Mouse (Mus musculus) intestine, embryonic 15.5 days (tissue): ENCODE results near the gene Cks1b. TPM values are rescaled to one million over a fixed set of nuclear protein-coding genes. Genes with fewer than 3 reads are reported as not detected.

Source experiments
- ATAC-seq: fragments of 200-750 bp; cut with Nextera tagmentation; 2 replicates; pipeline ENCODE4 v1.8.0; 2017; ENCODE audit warnings: moderate TSS enrichment, moderate library complexity
- H3K27ac ChIP-seq: fragments of 300-500 bp; sonication (generic); 2 replicates; pipeline ENCODE4 v1.5.1; 2015; ENCODE audit warnings: mild to moderate bottlenecking, inconsistent platforms
- H3K27me3 ChIP-seq: fragments of 300-500 bp; sonication (generic); replicated peaks from 2 replicates; pipeline ENCODE4 v1.6.1; 2015; ENCODE audit warnings: inconsistent platforms
- H3K36me3 ChIP-seq: fragments of 300-500 bp; sonication (generic); 2 replicates; pipeline ENCODE4 v1.6.1; 2015; ENCODE audit warnings: inconsistent platforms
- H3K4me1 ChIP-seq: fragments of 300-500 bp; sonication (generic); replicated peaks from 2 replicates; pipeline ENCODE4 v1.6.1; 2015; ENCODE audit warnings: inconsistent platforms
- H3K4me2 ChIP-seq: fragments of 300-500 bp; sonication (generic); replicated peaks from 2 replicates; pipeline ENCODE4 v1.6.1; 2015; ENCODE audit warnings: mild to moderate bottlenecking, inconsistent platforms
- H3K4me3 ChIP-seq: fragments of 300-500 bp; sonication (generic); replicated peaks from 2 replicates; pipeline ENCODE4 v1.5.1; 2015; ENCODE audit warnings: inconsistent platforms
- H3K9ac ChIP-seq: fragments of 300-500 bp; sonication (generic); 2 replicates; pipeline ENCODE4 v1.6.1; 2015; ENCODE audit warnings: inconsistent platforms
- H3K9me3 ChIP-seq: fragments of 300-500 bp; sonication (generic); 2 replicates; pipeline ENCODE4 v1.6.1; 2016; ENCODE audit warnings: inconsistent platforms
- WGBS: fragments of 180-500 bp; shearing (Covaris S2); methylation state at CpG from one replicate; pipeline ENCODE4 v1.1.7; 2015; 5-methylcytosine and 5-hydroxymethylcytosine counted together
- polyA plus RNA-seq: library from polyadenylated mRNA; unstranded; fragments of >200 nt; fragmentation: Nextera tagmentation; extraction: Ambion mirVana; gene quantifications from 2 replicates; pipeline ENCODE4 v1.2.1, GENCODE M21; 2015

The Cks1b gene
- polyA plus RNA-seq, 1 experiment from 2014 or later, result 386 TPM

DNA sequence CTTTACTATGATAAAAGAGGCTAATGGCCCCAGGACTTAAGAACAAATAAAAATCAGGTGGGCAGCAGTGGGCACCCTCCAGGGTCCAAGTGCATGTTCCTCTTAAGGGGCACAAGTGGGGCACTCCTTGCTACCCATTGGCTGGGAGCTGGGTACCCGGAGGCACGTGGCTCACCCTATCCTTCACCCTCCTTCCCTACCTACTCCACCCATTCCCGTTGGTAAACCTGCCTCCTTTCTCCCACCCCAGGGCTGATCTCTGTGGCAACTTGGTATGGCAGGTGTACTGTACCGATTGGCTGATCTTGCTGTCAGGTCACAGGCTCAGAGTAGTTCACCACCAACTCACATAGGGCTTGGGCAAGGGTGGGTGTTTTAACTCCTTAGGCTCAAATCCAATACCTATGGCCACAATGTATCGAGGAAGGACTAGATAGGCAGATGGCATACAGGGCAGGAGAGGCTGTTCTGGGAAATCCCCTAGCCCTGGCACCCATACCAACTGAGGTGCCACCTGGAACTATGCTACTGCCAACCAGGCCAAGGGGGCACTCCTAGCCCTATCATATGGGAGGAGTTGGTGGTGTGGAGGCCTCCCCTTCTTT lies 34.4 kb downstream of the Cks1b start:
- no peaks in the 10 kb centered on the region for H3K9me3 ChIP-seq
- H3K4me1 ChIP-seq, result peaks cover 58% of the 10 kb centered on the region
- H3K36me3 ChIP-seq, result peaks cover 9% of the 10 kb centered on the region; the same call in 1 of the 2 replicates
- no peak overlapping the region for H3K27ac ChIP-seq
- WGBS, result 85% methylated on average over 5 of the region's 5 CpGs
- H3K9ac ChIP-seq, result no peak overlapping the region
- no peak overlapping the region for H3K4me2 ChIP-seq
- no peak overlapping the region for H3K4me3 ChIP-seq
- ATAC-seq, result no peak
- H3K27me3 ChIP-seq, result no peaks in the 10 kb centered on the region

DNA sequence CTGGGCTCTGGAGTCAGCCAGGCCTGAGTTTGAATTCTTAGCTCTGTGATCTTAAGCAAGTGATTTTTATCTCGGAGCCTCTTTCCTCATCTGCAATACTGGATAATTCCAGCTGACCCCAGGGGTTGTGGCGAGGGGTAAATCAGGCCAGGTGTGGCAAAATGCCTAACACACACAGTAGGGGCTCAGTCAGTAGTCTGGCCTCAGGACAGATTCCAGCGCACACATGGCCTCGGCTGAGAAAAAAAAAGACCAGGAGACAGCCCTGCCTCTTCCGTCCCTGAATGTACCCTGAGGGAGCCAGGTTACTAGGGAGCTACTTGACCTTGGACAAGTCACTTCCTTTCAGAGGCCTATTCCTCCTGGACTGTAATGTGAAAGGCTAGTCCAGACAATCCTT lies 35.2 kb downstream of the Cks1b start:
- ATAC-seq, result no peak
- no peaks in the 10 kb centered on the region for H3K9me3 ChIP-seq
- H3K4me2 ChIP-seq, result no peak overlapping the region
- no peaks in the 10 kb centered on the region for H3K27me3 ChIP-seq
- H3K27ac ChIP-seq, result no peak overlapping the region
- no peak overlapping the region for H3K4me3 ChIP-seq
- peaks cover 9% of the 10 kb centered on the region; the same call in 1 of the 2 replicates for H3K36me3 ChIP-seq
- no peak overlapping the region for H3K9ac ChIP-seq
- WGBS, result 78% methylated on average over 5 of the region's 5 CpGs
- H3K4me1 ChIP-seq, result peaks cover 60% of the 10 kb centered on the region

- WGBS, result 83% methylated on average over 9 of the region's 9 CpGs
- no peak for ATAC-seq
- Histone ChIP-seq H3K27ac (no peak overlapping the region), H3K27me3 (no peaks in the 10 kb centered on the region), H3K4me2 (no peak overlapping the region), H3K9ac (no peak overlapping the region), H3K36me3 (peaks cover 9% of the 10 kb centered on the region; the same call in 1 of the 2 replicates), H3K4me1 (peaks cover 58% of the 10 kb centered on the region), H3K4me3 (no peak overlapping the region), H3K9me3 (no peaks in the 10 kb centered on the region)
Measured at GRCm38 (mm10) chr3:89382033-89382882, 35.9 kb downstream of the Cks1b start.

DNA sequence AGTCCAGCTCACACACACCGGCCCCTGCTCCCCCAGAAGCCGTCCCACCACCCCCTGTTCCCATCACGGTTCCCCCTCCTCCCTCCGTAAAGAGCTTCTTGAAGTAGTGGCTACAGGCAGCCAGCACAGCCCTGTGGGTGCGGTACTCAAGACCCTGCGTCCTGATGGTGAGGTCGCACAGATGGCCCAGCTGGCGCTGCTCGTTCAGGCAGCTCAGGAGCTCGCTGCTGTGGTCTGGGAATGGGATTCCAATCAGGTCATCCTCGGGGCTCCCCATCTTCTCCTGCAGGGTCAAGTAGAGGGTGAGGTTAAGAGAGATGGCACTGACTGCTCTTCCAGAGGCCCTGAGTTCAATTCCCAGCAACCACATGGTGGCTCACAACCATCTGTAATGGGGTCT lies 37.0 kb downstream of the Cks1b start:
- 77% methylated on average over 11 of the region's 11 CpGs for WGBS
- peaks cover 48% of the 10 kb centered on the region for H3K4me1 ChIP-seq
- H3K4me3 ChIP-seq, result no peak overlapping the region
- peaks cover 9% of the 10 kb centered on the region; the same call in 1 of the 2 replicates for H3K36me3 ChIP-seq
- no peak overlapping the region for H3K27ac ChIP-seq
- no peak overlapping the region for H3K4me2 ChIP-seq
- no peak overlapping the region for H3K9ac ChIP-seq
- no peaks in the 10 kb centered on the region for H3K27me3 ChIP-seq
- ATAC-seq, result no peak
- H3K9me3 ChIP-seq, result no peaks in the 10 kb centered on the region

DNA sequence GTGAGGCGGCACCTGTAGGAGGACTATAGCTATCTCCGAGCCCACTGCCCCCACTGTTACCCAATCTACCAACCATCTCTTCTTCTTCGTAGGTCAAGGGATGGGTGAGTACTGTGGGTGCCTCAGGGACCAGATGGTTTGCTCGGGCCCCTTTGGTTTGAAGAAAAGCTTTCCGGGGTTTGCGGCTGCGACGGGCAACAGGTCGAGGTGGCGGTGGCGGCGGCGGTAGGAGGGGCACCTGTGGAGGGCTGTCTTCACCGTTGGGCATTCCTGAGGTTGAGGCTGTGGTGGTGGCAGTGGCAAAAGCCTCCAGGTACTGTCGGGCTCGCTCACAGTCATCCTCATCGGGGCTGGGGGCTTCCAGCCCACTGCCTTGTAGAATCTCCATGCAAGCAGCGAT lies 37.5 kb downstream of the Cks1b start:
- Histone ChIP-seq H3K27ac (no peak overlapping the region), H3K9me3 (no peaks in the 10 kb centered on the region), H3K9ac (no peak overlapping the region), H3K4me2 (no peak overlapping the region), H3K4me3 (no peak overlapping the region), H3K27me3 (no peaks in the 10 kb centered on the region), H3K36me3 (peaks cover 9% of the 10 kb centered on the region; the same call in 1 of the 2 replicates), H3K4me1 (peaks cover 44% of the 10 kb centered on the region)
- no peak for ATAC-seq
- 91% methylated on average over 18 of the region's 18 CpGs for WGBS

GRCm38 (mm10) chr3:89380291-89380690 lies 37.9 kb downstream of the Cks1b start:
- WGBS, result 90% methylated on average over 14 of the region's 14 CpGs
- Histone ChIP-seq H3K27ac (no peak overlapping the region), H3K4me3 (no peak overlapping the region), H3K4me1 (peaks cover 40% of the 10 kb centered on the region), H3K9me3 (no peaks in the 10 kb centered on the region), H3K27me3 (no peaks in the 10 kb centered on the region), H3K36me3 (peaks cover 9% of the 10 kb centered on the region; the same call in 1 of the 2 replicates), H3K4me2 (no peak overlapping the region), H3K9ac (no peak overlapping the region)
- ATAC-seq, result no peak

- H3K27me3 ChIP-seq, result no peaks in the 10 kb centered on the region
- ATAC-seq, result no peak
- peaks cover 32% of the 10 kb centered on the region for H3K4me1 ChIP-seq
- H3K27ac ChIP-seq, result no peak overlapping the region
- H3K36me3 ChIP-seq, result peaks cover 9% of the 10 kb centered on the region; the same call in 1 of the 2 replicates
- WGBS, result 85% methylated on average over 31 of the region's 31 CpGs
- H3K4me3 ChIP-seq, result no peak overlapping the region
- no peak overlapping the region for H3K4me2 ChIP-seq
- no peaks in the 10 kb centered on the region for H3K9me3 ChIP-seq
- no peak overlapping the region for H3K9ac ChIP-seq
Measured at GRCm38 (mm10) chr3:89379388-89380131, 38.6 kb downstream of the Cks1b start.

GRCm38 (mm10) chr3:89378394-89379067 lies 39.7 kb downstream of the Cks1b start:
- Histone ChIP-seq H3K36me3 (peaks cover 9% of the 10 kb centered on the region; the same call in 1 of the 2 replicates), H3K4me3 (peak overlapping the region; percentile 44), H3K27me3 (no peaks in the 10 kb centered on the region), H3K4me1 (peaks cover 26% of the 10 kb centered on the region), H3K27ac (peak overlapping the region; percentile 18; the same call in 1 of the 2 replicates), H3K4me2 (peak overlapping the region; percentile 72), H3K9me3 (no peaks in the 10 kb centered on the region), H3K9ac (peak overlapping the region; percentile 49)
- WGBS, result under 1% methylated on average over 29 of the region's 29 CpGs
- ATAC-seq, result peak; percentile 92

DNA sequence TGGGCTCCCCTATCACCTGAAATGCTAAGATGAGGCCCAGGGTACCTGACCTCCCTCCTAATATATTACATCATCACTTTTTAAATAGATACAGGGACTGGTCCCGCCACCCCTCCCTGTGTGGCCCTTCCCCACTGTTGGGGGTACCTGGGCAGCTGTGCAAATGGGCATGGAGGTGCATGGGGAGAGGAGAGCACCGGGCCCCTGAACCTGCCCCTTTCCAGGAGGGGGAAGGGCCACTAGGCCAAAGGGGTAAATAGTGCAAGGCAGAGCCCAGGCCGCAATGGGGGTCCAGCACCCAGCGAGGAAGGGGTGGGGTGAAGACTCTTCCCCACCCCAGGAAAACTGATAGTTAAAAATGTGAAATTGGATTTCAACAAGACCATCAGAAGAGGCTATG lies 40.4 kb downstream of the Cks1b start:
- ATAC-seq, result no peak; the same call in 1 of the 2 replicates
- Histone ChIP-seq H3K9ac (peak overlapping the region; percentile 49; the same call in 1 of the 2 replicates), H3K4me3 (peak overlapping the region; percentile 44; the same call in 1 of the 2 replicates)

DNA sequence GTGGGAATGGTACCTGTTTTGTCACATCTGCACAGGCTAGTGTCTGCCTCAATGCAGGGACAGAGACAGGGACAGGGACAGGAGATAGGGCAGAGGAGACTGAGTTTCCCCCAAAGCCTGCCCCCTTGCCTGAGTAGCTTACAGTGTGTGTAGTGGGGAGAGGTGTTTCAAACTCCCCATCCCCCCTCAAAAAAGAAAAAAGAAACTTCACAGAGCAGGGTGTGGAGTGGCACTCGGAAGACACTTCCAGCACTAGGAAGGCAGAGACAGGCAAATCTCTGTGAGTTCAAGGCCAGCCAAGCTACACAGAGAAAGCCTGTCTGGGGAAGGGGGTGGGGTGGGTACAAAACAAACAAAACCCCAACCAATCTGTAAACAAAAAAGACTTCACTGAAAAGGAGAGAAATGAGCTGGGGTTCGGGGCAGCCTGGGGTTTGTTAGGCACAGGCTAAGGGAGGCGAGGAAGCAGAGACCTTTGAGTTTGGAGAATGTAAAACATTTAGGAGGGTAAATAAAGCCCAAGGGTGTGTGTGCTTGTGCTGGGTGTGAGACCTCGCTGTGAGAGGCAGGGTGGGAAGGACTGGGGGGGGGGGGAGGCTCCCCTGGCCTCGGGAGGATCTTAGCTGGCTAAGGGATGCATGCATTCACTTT lies 44.5 kb downstream of the Cks1b start:
- peaks cover 11% of the 10 kb centered on the region for H3K4me1 ChIP-seq
- no peaks in the 10 kb centered on the region for H3K27me3 ChIP-seq
- no peaks in the 10 kb centered on the region for H3K9me3 ChIP-seq
- no peak overlapping the region for H3K9ac ChIP-seq
- H3K36me3 ChIP-seq, result no peaks in the 10 kb centered on the region
- WGBS, result 38% methylated on average over 5 of the region's 5 CpGs
- 0 out of 2 replicates have a peak overlapping the region, but pooled peaks have one; percentile 32 for H3K27ac ChIP-seq
- H3K4me3 ChIP-seq, result no peak overlapping the region
- no peak overlapping the region for H3K4me2 ChIP-seq
- ATAC-seq, result no peak

More for the DNA sequence above, 40.4 kb downstream of the Cks1b start:
- Histone ChIP-seq H3K4me1 (peaks cover 26% of the 10 kb centered on the region), H3K27ac (0 out of 2 replicates have a peak overlapping the region, but pooled peaks have one; percentile 18), H3K27me3 (no peaks in the 10 kb centered on the region), H3K9me3 (no peaks in the 10 kb centered on the region), H3K4me2 (peak overlapping the region; percentile 72), H3K36me3 (0 out of 2 replicates have a peak, but pooled peaks cover 9% of the 10 kb centered on the region)
- WGBS, result 68% methylated on average over 4 of the region's 4 CpGs

- Histone ChIP-seq H3K9me3 (no peaks in the 10 kb centered on the region), H3K4me2 (no peak overlapping the region), H3K27me3 (no peaks in the 10 kb centered on the region), H3K27ac (no peak overlapping the region), H3K9ac (0 out of 2 replicates have a peak overlapping the region, but pooled peaks have one; percentile 5), H3K4me1 (peaks cover 9% of the 10 kb centered on the region), H3K4me3 (no peak overlapping the region), H3K36me3 (no peaks in the 10 kb centered on the region)
- WGBS, result 35% methylated on average over 11 of the region's 11 CpGs
- peak; percentile 64 for ATAC-seq
Measured at GRCm38 (mm10) chr3:89367338-89367737, 50.8 kb downstream of the Cks1b start.
